Mouse (Mus musculus) neural tube, embryonic 11.5 days (tissue): Measurements from ENCODE around the gene Galk1. TPM values are rescaled to one million over a fixed set of nuclear protein-coding genes. Genes with fewer than 3 reads are reported as not detected.

Source experiments
- ATAC-seq: fragments of 200-750 bp; cut with Nextera tagmentation; 2 replicates; pipeline ENCODE4 v1.8.0; 2017; ENCODE audit warnings: moderate number of reproducible peaks, mild to moderate bottlenecking, moderate TSS enrichment, moderate library complexity; ENCODE audit not compliant: insufficient read depth, low FRiP score, low TSS enrichment
- DNase-seq: peaks from one replicate; pipeline ENCODE4 v3.0.0-alpha.2; 2015; ENCODE audit warnings: low spot score
- H3K27ac ChIP-seq: fragments of 300-500 bp; sonication (generic); 2 replicates; pipeline ENCODE4 v1.5.1; 2014; ENCODE audit warnings: low read depth, mild to moderate bottlenecking, low read length
- H3K27me3 ChIP-seq: fragments of 300-500 bp; sonication (generic); 2 replicates; pipeline ENCODE4 v1.6.1; 2014; ENCODE audit warnings: mild to moderate bottlenecking, low read length, mixed read lengths; ENCODE audit not compliant: control insufficient read depth, insufficient read depth
- H3K36me3 ChIP-seq: fragments of 300-500 bp; sonication (generic); 2 replicates; pipeline ENCODE4 v1.6.1; 2014; ENCODE audit warnings: mild to moderate bottlenecking, low read length, moderate library complexity, mixed read lengths; ENCODE audit not compliant: control insufficient read depth, insufficient read depth
- H3K4me1 ChIP-seq: fragments of 300-500 bp; sonication (generic); 2 replicates; pipeline ENCODE4 v1.6.1; 2014; ENCODE audit warnings: low read length, mixed read lengths; ENCODE audit not compliant: control insufficient read depth, insufficient read depth
- H3K4me2 ChIP-seq: fragments of 300-500 bp; sonication (generic); 2 replicates; pipeline ENCODE4 v1.6.1; 2014; ENCODE audit warnings: low read depth, mild to moderate bottlenecking, moderate library complexity
- H3K4me3 ChIP-seq: fragments of 300-500 bp; sonication (generic); 2 replicates; pipeline ENCODE4 v1.5.1; 2014; ENCODE audit warnings: low read depth, low read length
- H3K9ac ChIP-seq: fragments of 300-500 bp; sonication (generic); 2 replicates; pipeline ENCODE4 v1.6.1; 2014; ENCODE audit warnings: mild to moderate bottlenecking, low read length
- H3K9me3 ChIP-seq: fragments of 300-500 bp; sonication (generic); 2 replicates; pipeline ENCODE4 v1.6.1; 2016; ENCODE audit warnings: low read length; ENCODE audit not compliant: control insufficient read depth
- WGBS: fragments of 180-500 bp; shearing (Covaris S2); extraction: QIAGEN DNeasy Blood & Tissue Kit; methylation state at CpG from one replicate; pipeline ENCODE4 v1.1.7; 2014; 5-methylcytosine and 5-hydroxymethylcytosine counted together
- polyA plus RNA-seq: library from polyadenylated mRNA; unstranded; fragments of >200 nt; fragmentation: Nextera tagmentation; extraction: Ambion mirVana; gene quantifications from 2 replicates; pipeline ENCODE4 v1.2.1, GENCODE M21; 2014

Gene Galk1
- polyA plus RNA-seq, 1 experiment from 2014 or later = 122 TPM

DNA sequence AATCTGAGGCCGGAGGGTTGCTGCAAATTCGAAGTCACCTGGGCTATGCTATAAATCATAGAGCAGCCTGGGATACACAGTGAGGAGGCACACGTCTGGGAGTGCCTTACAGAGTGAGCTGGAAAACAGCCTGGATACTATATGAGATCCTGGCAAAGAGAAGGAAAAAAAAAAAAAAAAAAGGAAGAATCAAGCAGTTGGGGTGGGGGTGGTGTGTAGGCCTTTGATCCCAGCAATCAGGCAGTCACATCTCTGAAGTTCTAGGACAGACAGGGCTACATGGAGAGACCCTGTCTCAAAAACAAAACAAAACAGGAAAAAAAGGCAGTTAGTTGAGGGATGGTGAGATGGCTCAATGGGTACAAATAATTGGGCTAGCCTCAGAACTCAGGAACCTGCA is 24.2 kb upstream of the Galk1 start:
- Histone ChIP-seq H3K9ac (no peak overlapping the region), H3K4me1 (peaks cover under 1% of the 10 kb centered on the region; the same call in 1 of the 2 replicates), H3K27me3 (no peaks in the 10 kb centered on the region), H3K27ac (no peak overlapping the region), H3K36me3 (peaks cover 9% of the 10 kb centered on the region), H3K4me2 (no peak overlapping the region), H3K9me3 (no peaks in the 10 kb centered on the region), H3K4me3 (no peak overlapping the region)
- ATAC-seq (no peak), DNase-seq (no peak)
- 75% methylated on average over 3 of the region's 3 CpGs for WGBS

DNA sequence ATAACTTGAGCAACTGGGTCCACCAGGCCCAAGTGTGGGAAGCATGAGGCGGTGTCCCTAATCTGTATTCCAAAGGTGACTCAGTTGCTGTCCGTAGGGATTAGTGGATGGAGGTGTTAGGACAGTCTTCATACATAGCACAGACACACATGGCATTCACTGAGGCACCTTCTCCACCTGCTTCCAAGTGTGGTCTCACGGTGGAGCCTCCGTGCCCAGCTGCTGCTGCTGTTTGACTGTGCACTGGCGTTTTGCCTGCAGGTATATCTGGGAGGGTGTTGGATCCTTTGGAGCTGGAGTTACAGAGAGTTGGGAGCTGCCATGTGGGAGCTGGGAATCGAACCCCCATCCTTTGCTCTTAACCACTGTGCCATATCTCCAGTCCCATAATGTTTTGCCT is 22.1 kb upstream of the Galk1 start:
- no peak for ATAC-seq
- peaks cover 4% of the 10 kb centered on the region for H3K36me3 ChIP-seq
- peaks cover 9% of the 10 kb centered on the region for H3K4me1 ChIP-seq
- no peak overlapping the region for H3K4me3 ChIP-seq
- no peak overlapping the region for H3K4me2 ChIP-seq
- DNase-seq = no peak
- WGBS = 96% methylated on average over 6 of the region's 6 CpGs
- H3K9me3 ChIP-seq = no peaks in the 10 kb centered on the region
- no peak overlapping the region for H3K9ac ChIP-seq
- no peaks in the 10 kb centered on the region for H3K27me3 ChIP-seq
- no peak overlapping the region for H3K27ac ChIP-seq

- Histone ChIP-seq H3K27me3 (no peaks in the 10 kb centered on the region), H3K27ac (peak overlapping the region; percentile 97), H3K4me1 (peaks cover 9% of the 10 kb centered on the region), H3K9me3 (no peaks in the 10 kb centered on the region), H3K4me3 (peak overlapping the region; percentile 79), H3K36me3 (no peaks in the 10 kb centered on the region), H3K9ac (peak overlapping the region; percentile 98), H3K4me2 (peak overlapping the region; percentile 89)
- DNase-seq (no peak), ATAC-seq (peak; percentile 14)
- 26% methylated on average over 14 of the region's 14 CpGs for WGBS
Measured at GRCm38 (mm10) chr11:116030898-116031845, 18.7 kb upstream of the Galk1 start.

GRCm38 (mm10) chr11:116030088-116030897 is 17.8 kb upstream of the Galk1 start, which contains the start of gene Unk:
Gene Unk (plus strand): TSS chr11:116030322.
- under 1% methylated on average over 62 of the region's 67 CpGs for WGBS
- peak; percentile 91 for ATAC-seq
- Histone ChIP-seq H3K27me3 (no peaks in the 10 kb centered on the region), H3K9me3 (no peaks in the 10 kb centered on the region), H3K9ac (peak within 1 kb of the TSS; percentile 98), H3K36me3 (no peaks in the 10 kb centered on the region), H3K4me2 (peak within 1 kb of the TSS; percentile 89), H3K4me3 (peak within 1 kb of the TSS; percentile 79), H3K4me1 (peaks cover 9% of the 10 kb centered on the region), H3K27ac (peak within 1 kb of the TSS; percentile 97)
- DNase-seq = peak; percentile 97

DNA sequence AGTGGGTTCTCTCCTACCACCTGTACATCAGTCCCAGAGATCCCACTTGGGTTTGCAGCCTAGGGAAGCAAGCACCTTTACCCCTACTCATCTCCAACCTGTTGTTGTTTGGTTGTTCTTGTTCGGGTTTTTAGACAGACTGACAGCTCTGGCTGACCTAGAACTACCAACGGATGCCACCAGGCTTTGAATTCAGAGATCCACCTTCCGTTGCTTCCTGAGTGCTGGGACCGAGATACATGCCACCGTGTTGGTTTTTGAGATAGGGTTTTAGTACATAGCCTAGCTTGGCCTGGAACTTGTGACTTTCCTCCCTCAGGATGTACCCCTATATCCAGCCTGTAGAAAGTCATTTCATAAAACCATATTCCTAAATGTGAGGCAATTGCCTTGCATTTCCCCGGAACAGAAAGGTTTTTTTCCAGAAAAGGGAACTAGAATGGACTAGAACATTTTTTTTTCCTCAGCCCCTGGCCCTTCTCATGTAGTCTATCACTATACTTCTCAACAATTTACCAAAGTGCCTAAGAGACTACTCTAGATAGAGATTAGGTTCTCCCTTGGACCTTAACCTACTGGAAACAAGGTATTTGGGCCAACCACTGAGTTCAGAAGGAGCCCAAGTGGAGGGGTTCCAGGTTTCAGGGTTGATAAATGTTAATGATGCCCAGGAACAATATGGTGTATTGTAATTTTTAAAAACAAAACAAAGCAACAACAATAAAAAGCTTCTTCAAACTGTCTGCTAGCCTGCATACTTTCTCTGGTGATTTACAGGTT is 16.8 kb upstream of the Galk1 start:
- Histone ChIP-seq H3K4me3 (peak overlapping the region; percentile 27), H3K4me1 (peaks cover 9% of the 10 kb centered on the region), H3K9me3 (no peaks in the 10 kb centered on the region), H3K9ac (no peak overlapping the region), H3K27me3 (no peaks in the 10 kb centered on the region), H3K36me3 (no peaks in the 10 kb centered on the region), H3K4me2 (peak overlapping the region; percentile 55), H3K27ac (no peak overlapping the region)
- ATAC-seq = no peak
- 79% methylated on average over 6 of the region's 6 CpGs for WGBS
- no peak for DNase-seq

GRCm38 (mm10) chr11:116028177-116028865 is 15.8 kb upstream of the Galk1 start:
- no peaks in the 10 kb centered on the region for H3K9me3 ChIP-seq
- no peaks in the 10 kb centered on the region for H3K36me3 ChIP-seq
- WGBS = 82% methylated on average over 9 of the region's 9 CpGs
- no peak overlapping the region for H3K9ac ChIP-seq
- DNase-seq (no peak), ATAC-seq (no peak)
- no peak overlapping the region for H3K4me3 ChIP-seq
- H3K4me2 ChIP-seq = no peak overlapping the region
- no peak overlapping the region for H3K27ac ChIP-seq
- H3K27me3 ChIP-seq = no peaks in the 10 kb centered on the region
- H3K4me1 ChIP-seq = peaks cover 9% of the 10 kb centered on the region

DNA sequence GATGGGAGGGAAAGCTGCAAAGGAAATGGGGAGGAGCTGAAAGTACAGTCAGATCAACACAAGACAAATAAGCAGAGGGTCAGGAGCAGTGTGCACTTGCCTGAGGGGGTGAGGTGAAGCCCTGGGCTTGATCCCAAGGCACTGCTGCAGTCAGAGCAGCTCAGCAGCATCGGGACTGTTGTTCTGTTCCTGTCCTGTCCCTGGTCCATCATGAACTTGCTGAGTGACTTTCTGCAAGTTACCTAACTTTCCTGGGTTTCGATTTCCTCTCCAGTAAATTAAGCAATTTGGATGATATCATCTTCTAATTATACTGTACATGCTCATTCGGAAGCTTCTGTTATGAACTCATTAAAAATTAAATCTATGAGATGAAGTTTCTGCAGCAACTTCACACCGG is 15.2 kb upstream of the Galk1 start, which contains the start of gene H3f3b:
H3f3b (minus strand) TSS at position 207 of the 400 bp plus-strand sequence.
- no peak for DNase-seq
- Histone ChIP-seq H3K27me3 (no peaks in the 10 kb centered on the region), H3K27ac (no peak within 1 kb of the TSS), H3K4me2 (no peak within 1 kb of the TSS), H3K36me3 (no peaks in the 10 kb centered on the region), H3K9me3 (no peaks in the 10 kb centered on the region), H3K4me1 (peaks cover 9% of the 10 kb centered on the region), H3K9ac (no peak within 1 kb of the TSS), H3K4me3 (no peak within 1 kb of the TSS)
- ATAC-seq = no peak
- whole genome bisulfite sequencing = 83% methylated on average over 4 of the region's 4 CpGs
